7 mouse cellular contexts compared by ENCODE assay signal in genomic region chr11:58953351-58954169, GRCm38 (mm10). TPM values are rescaled to one million over a fixed set of nuclear protein-coding genes. Genes with fewer than 3 reads are reported as not detected.
DNase-seq lines count a peak whose midpoint lies in the region; ATAC-seq lines count a peak whose summit lies in the region.

No protein-coding gene starts in this region.

- peak overlapping the region; percentile 98 for H3K9ac ChIP-seq in liver, embryonic 12.5 days

- DNase-seq in ovary, postnatal 36 days (ENCODE audit: low spot score), result peak; percentile 34
- DNase-seq in ovary, postnatal 14 days (ENCODE audit: low spot score), result no peak
- peak; percentile 33 for DNase-seq in c-Kit-positive CD71-positive TER-119-negative erythroid progenitor cells, embryonic 14.5 days (ENCODE audit: low read depth)
- peak; percentile 13 for DNase-seq in forelimb bud, embryonic 11.5 days (ENCODE audit: low read depth, low spot score)
- DNase-seq in retina, postnatal 1 day, result peak; percentile 70
- DNase-seq in urinary bladder, postnatal 36 days (ENCODE audit: low spot score in 2 of 2), result no peak

- H3K4me3 ChIP-seq in liver, embryonic 12.5 days, result peak overlapping the region; percentile 89

- peaks cover 34% of the 10 kb centered on the region for H3K27me3 ChIP-seq in liver, embryonic 12.5 days (replicated peaks)

- under 1% methylated on average over 33 of the region's 33 CpGs for WGBS in liver, embryonic 12.5 days (ENCODE audit: insufficient replicate concordance)

- H3K4me2 ChIP-seq in liver, embryonic 12.5 days, result peak overlapping the region; percentile 95

- peaks cover 25% of the 10 kb centered on the region for H3K36me3 ChIP-seq in liver, embryonic 12.5 days

- H3K4me1 ChIP-seq in liver, embryonic 12.5 days, result peaks cover 50% of the 10 kb centered on the region

- no peaks in the 10 kb centered on the region for H3K9me3 ChIP-seq in liver, embryonic 12.5 days (replicated peaks)

- peak overlapping the region; percentile 99 for H3K27ac ChIP-seq in liver, embryonic 12.5 days

- ATAC-seq in liver, embryonic 12.5 days, result peak; percentile 28

RNA-seq across cellular contexts. Expression of gene Hist3h2a, which starts 0.9 kb away (rescaled TPM):
- polyA plus RNA-seq in liver, embryonic 12.5 days (2016; fragmentation: Nextera tagmentation; extraction: Ambion mirVana), result 14.3 and 16.9 TPM in 2 replicates

RNA-seq across cellular contexts. Expression of gene Trim17, which starts 0.9 kb away (rescaled TPM):
- 0.07 and 0.13 TPM in 2 replicates for polyA plus RNA-seq in liver, embryonic 12.5 days (2016; fragmentation: Nextera tagmentation; extraction: Ambion mirVana)

RNA-seq across cellular contexts. Expression of gene Hist3h2ba, which starts 4.8 kb away (rescaled TPM):
- polyA plus RNA-seq in liver, embryonic 12.5 days (2016; fragmentation: Nextera tagmentation; extraction: Ambion mirVana), result 5.3 and 5.7 TPM in 2 replicates

RNA-seq across cellular contexts. Expression of gene Rnf187, which starts 14.8 kb away (rescaled TPM):
- polyA plus RNA-seq in liver, embryonic 12.5 days (2016; fragmentation: Nextera tagmentation; extraction: Ambion mirVana), result 200 and 207 TPM in 2 replicates

RNA-seq across cellular contexts. Expression of gene Trim11, which starts 24.3 kb away (rescaled TPM):
- 11.2 and 11.5 TPM in 2 replicates for polyA plus RNA-seq in liver, embryonic 12.5 days (2016; fragmentation: Nextera tagmentation; extraction: Ambion mirVana)

Comparison
In these comparisons a context has a peak if more than half of its experiments do, and no peak if none do; other contexts are left out.
1. DNase-seq: peak in ovary, postnatal 36 days (single experiment), c-Kit-positive CD71-positive TER-119-negative erythroid progenitor cells, embryonic 14.5 days (single experiment), forelimb bud, embryonic 11.5 days (single experiment) and retina, postnatal 1 day (single experiment); none in ovary, postnatal 14 days (single experiment) and urinary bladder, postnatal 36 days (0 of 2).